Mouse (Mus musculus): ENCODE data around the gene Dmbx1. TPM values are rescaled to one million over a fixed set of nuclear protein-coding genes. Genes with fewer than 3 reads are reported as not detected.

The Dmbx1 gene
- polyA plus RNA-seq (2015; fragmentation: Illumina TruSeq; extraction: RNeasy Lipid Tissue Mini Kit (QIAGEN cat#74804); ENCODE audit: insufficient read depth, low read depth, low replicate concordance): not detected

GRCm38 (mm10) chr4:115939295-115940102 is at the start of gene Dmbx1:
Gene Dmbx1 (minus strand): TSS chr4:115939926.

GRCm38 (mm10) chr4:115890553-115890952 is 49.2 kb downstream of the Dmbx1 start, which contains the start of gene 6430628N08Rik:
Gene 6430628N08Rik (plus strand): TSS chr4:115890665.

GRCm38 (mm10) chr4:115884022-115884421 is 55.7 kb downstream of the Dmbx1 start, which contains the start of gene Kncn:
Gene Kncn (plus strand): TSS chr4:115884400.

Other genes starting within 250 kb of the Dmbx1 start
- gene Efcab14, start 202.2 kb downstream of the Dmbx1 start, polyA plus RNA-seq (2015; fragmentation: Illumina TruSeq; extraction: RNeasy Lipid Tissue Mini Kit (QIAGEN cat#74804); ENCODE audit: insufficient read depth, low read depth, low replicate concordance): 9.3 TPM
- not detected for gene Tex38, start 158.9 kb downstream of the Dmbx1 start, polyA plus RNA-seq (2015; fragmentation: Illumina TruSeq; extraction: RNeasy Lipid Tissue Mini Kit (QIAGEN cat#74804); ENCODE audit: insufficient read depth, low read depth, low replicate concordance)
- 5.5 TPM for gene Atpaf1, start 155.1 kb downstream of the Dmbx1 start, polyA plus RNA-seq (2015; fragmentation: Illumina TruSeq; extraction: RNeasy Lipid Tissue Mini Kit (QIAGEN cat#74804); ENCODE audit: insufficient read depth, low read depth, low replicate concordance)
- gene Mob3c, start 111.8 kb downstream of the Dmbx1 start, polyA plus RNA-seq (2015; fragmentation: Illumina TruSeq; extraction: RNeasy Lipid Tissue Mini Kit (QIAGEN cat#74804); ENCODE audit: insufficient read depth, low read depth, low replicate concordance): 9.4 TPM
- gene Mknk1, start 100.7 kb downstream of the Dmbx1 start, polyA plus RNA-seq (2015; fragmentation: Illumina TruSeq; extraction: RNeasy Lipid Tissue Mini Kit (QIAGEN cat#74804); ENCODE audit: insufficient read depth, low read depth, low replicate concordance): 79.9 TPM
- gene Kncn, start 55.5 kb downstream of the Dmbx1 start, polyA plus RNA-seq (2015; fragmentation: Illumina TruSeq; extraction: RNeasy Lipid Tissue Mini Kit (QIAGEN cat#74804); ENCODE audit: insufficient read depth, low read depth, low replicate concordance): not detected
- gene 6430628N08Rik, start 49.3 kb downstream of the Dmbx1 start, polyA plus RNA-seq (2015; fragmentation: Illumina TruSeq; extraction: RNeasy Lipid Tissue Mini Kit (QIAGEN cat#74804); ENCODE audit: insufficient read depth, low read depth, low replicate concordance): not detected
- 6.7 TPM for gene Faah, start 78.0 kb upstream of the Dmbx1 start, polyA plus RNA-seq (2015; fragmentation: Illumina TruSeq; extraction: RNeasy Lipid Tissue Mini Kit (QIAGEN cat#74804); ENCODE audit: insufficient read depth, low read depth, low replicate concordance)
- 3.8 TPM for gene Nsun4, start 114.0 kb upstream of the Dmbx1 start, polyA plus RNA-seq (2015; fragmentation: Illumina TruSeq; extraction: RNeasy Lipid Tissue Mini Kit (QIAGEN cat#74804); ENCODE audit: insufficient read depth, low read depth, low replicate concordance)
- 206 TPM for gene Uqcrh, start 135.1 kb upstream of the Dmbx1 start, polyA plus RNA-seq (2015; fragmentation: Illumina TruSeq; extraction: RNeasy Lipid Tissue Mini Kit (QIAGEN cat#74804); ENCODE audit: insufficient read depth, low read depth, low replicate concordance)
- gene Lrrc41, start 135.3 kb upstream of the Dmbx1 start, polyA plus RNA-seq (2015; fragmentation: Illumina TruSeq; extraction: RNeasy Lipid Tissue Mini Kit (QIAGEN cat#74804); ENCODE audit: insufficient read depth, low read depth, low replicate concordance): 7.6 TPM
- gene Rad54l, start 183.8 kb upstream of the Dmbx1 start, polyA plus RNA-seq (2015; fragmentation: Illumina TruSeq; extraction: RNeasy Lipid Tissue Mini Kit (QIAGEN cat#74804); ENCODE audit: insufficient read depth, low read depth, low replicate concordance): not detected
- gene Pomgnt1, start 183.9 kb upstream of the Dmbx1 start, polyA plus RNA-seq (2015; fragmentation: Illumina TruSeq; extraction: RNeasy Lipid Tissue Mini Kit (QIAGEN cat#74804); ENCODE audit: insufficient read depth, low read depth, low replicate concordance): 20.5 TPM
- 2.0 TPM for gene Lurap1, start 211.4 kb upstream of the Dmbx1 start, polyA plus RNA-seq (2015; fragmentation: Illumina TruSeq; extraction: RNeasy Lipid Tissue Mini Kit (QIAGEN cat#74804); ENCODE audit: insufficient read depth, low read depth, low replicate concordance)
- gene Tspan1, start 227.7 kb upstream of the Dmbx1 start, polyA plus RNA-seq (2015; fragmentation: Illumina TruSeq; extraction: RNeasy Lipid Tissue Mini Kit (QIAGEN cat#74804); ENCODE audit: insufficient read depth, low read depth, low replicate concordance): 0.89 TPM
- not detected for gene 1700042G07Rik, start 233.4 kb upstream of the Dmbx1 start, polyA plus RNA-seq (2015; fragmentation: Illumina TruSeq; extraction: RNeasy Lipid Tissue Mini Kit (QIAGEN cat#74804); ENCODE audit: insufficient read depth, low read depth, low replicate concordance)
- not detected for gene Gm49337, start 233.5 kb upstream of the Dmbx1 start, polyA plus RNA-seq (2015; fragmentation: Illumina TruSeq; extraction: RNeasy Lipid Tissue Mini Kit (QIAGEN cat#74804); ENCODE audit: insufficient read depth, low read depth, low replicate concordance)

Measured in pancreas, adult 10 weeks (tissue).